ENCODE assay signal across 21 mouse cellular contexts in genomic region chr7:43780746-43781145, GRCm38 (mm10). TPM values are rescaled to one million over a fixed set of nuclear protein-coding genes. Genes with fewer than 3 reads are reported as not detected.
DNase-seq lines count a peak whose midpoint lies in the region; ATAC-seq and TF ChIP-seq lines count a peak whose summit lies in the region.
"Had no signal": no experiment of that assay in that cellular context is flagged by ENCODE, and none has a peak within 500 bp of the region (broad histone marks: within the 10 kb centered on the region; RNA-seq: fewer than 3 reads in every experiment).

Gene Klk10 (plus strand): TSS chr7:43781035.

- no peak for TF ChIP-seq CTCF in layer of hippocampus, adult 2 months (conservative IDR thresholded peaks at IDR 0.05)

- 0 out of 2 replicates have a peak, but pooled peaks have one; percentile 11 for ATAC-seq in intestine, embryonic 16.5 days
- ATAC-seq in kidney, embryonic 14.5 days (ENCODE audit: low FRiP score, low TSS enrichment): no peak
- ATAC-seq: forebrain, embryonic 15.5 days; midbrain, embryonic 15.5 days had no signal

- H3K4me1 ChIP-seq in intestine, embryonic 16.5 days (ENCODE audit: control insufficient read depth, insufficient read depth, low read length): peaks cover 10% of the 10 kb centered on the region; the same call in 1 of the 2 replicates
- H3K4me1 ChIP-seq in kidney, embryonic 14.5 days (ENCODE audit: control insufficient read depth, insufficient read depth, low read length): 0 out of 2 replicates have a peak, but pooled peaks cover 4% of the 10 kb centered on the region

- no peaks in the 10 kb centered on the region for H3K9me3 ChIP-seq in intestine, embryonic 16.5 days (ENCODE audit: control insufficient read depth, low read length)
- H3K9me3 ChIP-seq in kidney, embryonic 14.5 days (ENCODE audit: control insufficient read depth, low read length): no peaks in the 10 kb centered on the region
- H3K9me3 ChIP-seq: forebrain, embryonic 15.5 days; heart, embryonic 10.5 days; liver, embryonic 15.5 days; midbrain, embryonic 15.5 days; neural tube, embryonic 15.5 days had no signal

- 0 out of 2 replicates have a peak within 1 kb of the TSS, but pooled peaks have one; percentile 9 for H3K4me2 ChIP-seq in intestine, embryonic 16.5 days (ENCODE audit: low read depth, low read length)
- H3K4me2 ChIP-seq in kidney, embryonic 14.5 days (replicated peaks; ENCODE audit: low read depth, low read length): no peak within 1 kb of the TSS
- H3K4me2 ChIP-seq: liver, embryonic 15.5 days had no signal

- H3K27ac ChIP-seq in layer of hippocampus, adult 2 months: peak within 1 kb of the TSS; percentile 57; the same call in 1 of the 2 replicates
- H3K27ac ChIP-seq in intestine, embryonic 16.5 days (ENCODE audit: low read length): no peak within 1 kb of the TSS
- H3K27ac ChIP-seq in kidney, embryonic 14.5 days (ENCODE audit: low read depth, low read length): no peak within 1 kb of the TSS
- H3K27ac ChIP-seq: forebrain, embryonic 15.5 days; heart, embryonic 10.5 days; liver, embryonic 15.5 days; midbrain, embryonic 15.5 days; neural tube, embryonic 15.5 days had no signal

- peaks cover 5% of the 10 kb centered on the region; the same call in 1 of the 2 replicates for H3K27me3 ChIP-seq in intestine, embryonic 16.5 days (replicated peaks; ENCODE audit: control insufficient read depth, insufficient read depth, low read length)
- 0 out of 2 replicates have a peak, but pooled peaks cover 6% of the 10 kb centered on the region for H3K27me3 ChIP-seq in kidney, embryonic 14.5 days (ENCODE audit: control insufficient read depth, insufficient read depth, low read length)

- no peak within 1 kb of the TSS for H3K9ac ChIP-seq in intestine, embryonic 16.5 days (ENCODE audit: low read depth, low read length)
- no peak within 1 kb of the TSS for H3K9ac ChIP-seq in kidney, embryonic 14.5 days (ENCODE audit: low read depth, low read length)
- H3K9ac ChIP-seq: liver, embryonic 15.5 days; midbrain, embryonic 15.5 days; neural tube, embryonic 15.5 days had no signal

- 38% methylated on average over 5 of the region's 5 CpGs for WGBS in intestine, embryonic 16.5 days
- WGBS in kidney, embryonic 14.5 days: 49% methylated on average over 5 of the region's 5 CpGs

- no peaks in the 10 kb centered on the region for H3K36me3 ChIP-seq in intestine, embryonic 16.5 days (ENCODE audit: control insufficient read depth, insufficient read depth, low read length)
- H3K36me3 ChIP-seq in kidney, embryonic 14.5 days (ENCODE audit: control insufficient read depth, insufficient read depth, low read length): no peaks in the 10 kb centered on the region
- H3K36me3 ChIP-seq: forebrain, embryonic 15.5 days; heart, embryonic 10.5 days; liver, embryonic 15.5 days; midbrain, embryonic 15.5 days; neural tube, embryonic 15.5 days had no signal

- H3K4me3 ChIP-seq in layer of hippocampus, adult 2 months: no peak within 1 kb of the TSS
- H3K4me3 ChIP-seq in intestine, embryonic 16.5 days (ENCODE audit: low read length): no peak within 1 kb of the TSS
- no peak within 1 kb of the TSS for H3K4me3 ChIP-seq in kidney, embryonic 14.5 days (ENCODE audit: low read length)
- H3K4me3 ChIP-seq: erythroblast, embryonic 14.5 days; forebrain, embryonic 15.5 days; liver, embryonic 15.5 days had no signal

- intact Hi-C loops in heart, postnatal 25 days (cut with DNase I): loop anchor here (10.0 kb wide), 1 partner anchor 196 kb away; no protein-coding TSS in a partner anchor

- no peak for DNase-seq in layer of hippocampus, adult 2 months (ENCODE audit: low spot score in 2 of 2)
- DNase-seq in layer of hippocampus, adult 18-20 months (ENCODE audit: low spot score in 2 of 2): no peak
- peak; percentile 38 for DNase-seq in testis, postnatal 10 days (ENCODE audit: low spot score)
- DNase-seq in testis, postnatal 14 days (ENCODE audit: low spot score): no peak
- DNase-seq in heart, adult 18-20 months: no peak
- DNase-seq in heart, postnatal 25 days (ENCODE audit: low spot score): no peak
- DNase-seq: B cell, adult 2 months; cerebellum, adult 2 months; gastrocnemius, postnatal 25 days; kidney, adult 9 months; kidney, postnatal 36 days had no signal

RNA-seq across cellular contexts. Expression of gene Klk10, which starts in this region (rescaled TPM):
- 1 to 10 TPM; 1.5 to 1.7 TPM for total RNA-seq in layer of hippocampus, adult 2 months (2021)
- total RNA-seq in layer of hippocampus, adult 18-20 months (2021): 1 to 10 TPM; 1.2 to 1.5 TPM
- 2.5 and 6.3 TPM in 2 replicates for polyA plus RNA-seq in intestine, embryonic 16.5 days (2015; fragmentation: Nextera tagmentation; extraction: Ambion mirVana)
- 0.41 and 1.3 TPM in 2 replicates for polyA plus RNA-seq in kidney, embryonic 14.5 days (2014; fragmentation: Nextera tagmentation; extraction: Ambion mirVana)
- under 1 TPM; 0.20 to 0.49 TPM for total RNA-seq in heart, adult 18-20 months (2021)
- total RNA-seq in heart, postnatal 25 days (2021): under 1 TPM; 0.20 to 0.42 TPM
- total RNA-seq: left cerebral cortex, postnatal 10 days; megakaryocyte progenitor cell, adult 5-6 weeks had no signal
- polyA plus RNA-seq: erythroblast, embryonic 14.5 days had no signal
